Mouse (Mus musculus) MEL (cell line): ENCODE measurements around the gene Nup160. TPM values are rescaled to one million over a fixed set of nuclear protein-coding genes. Genes with fewer than 3 reads are reported as not detected.

Experiments used
- DNase-seq: peaks from one replicate; pipeline ENCODE4 v3.0.0; 2011; ENCODE audit warnings: low read depth, low spot score
- H3K27ac ChIP-seq: 2 replicates; pipeline ENCODE4 v1.5.1; 2012; ENCODE audit warnings: low read depth, mild to moderate bottlenecking, control low read depth, low read length, moderate library complexity; ENCODE audit not compliant: control insufficient read depth
- H3K27me3 ChIP-seq, 2 experiments: fragments of 150-350 bp in 1 of 2; sonication (generic) in 1 of 2; 2 replicates each; pipeline ENCODE4 v1.6.1; 2012; ENCODE audit warnings: low read length in 2 of 2, mild to moderate bottlenecking in 2 of 2, improper control_type of control experiment in 1 of 2, moderate library complexity in 1 of 2; ENCODE audit not compliant: insufficient read depth in 2 of 2, control insufficient read depth in 1 of 2
- H3K36me3 ChIP-seq, 2 experiments: 2 replicates each; pipeline ENCODE4 v1.6.1; 2012 to 2014; ENCODE audit warnings: low read length in 2 of 2, improper control_type of control experiment in 1 of 2, inconsistent platforms in 1 of 2, mild to moderate bottlenecking in 1 of 2; ENCODE audit not compliant: insufficient read depth in 2 of 2, control insufficient read depth in 1 of 2
- H3K4me1 ChIP-seq, 2 experiments: fragments of 150-350 bp in 1 of 2; sonication (generic) in 1 of 2; 2 replicates each; pipeline ENCODE4 v1.6.1; 2012; ENCODE audit warnings: low read length in 2 of 2, improper control_type of control experiment in 1 of 2, mild to moderate bottlenecking in 1 of 2; ENCODE audit not compliant: insufficient read depth in 2 of 2, control insufficient read depth in 1 of 2
- H3K4me3 ChIP-seq, 2 experiments: fragments of 150-350 bp in 1 of 2; sonication (generic) in 1 of 2; 2 replicates each; pipeline ENCODE4 v1.5.1; 2012; ENCODE audit warnings: low read depth in 2 of 2, low read length in 2 of 2, mild to moderate bottlenecking in 2 of 2, moderate library complexity in 2 of 2, control low read depth in 1 of 2, improper control_type of control experiment in 1 of 2; ENCODE audit not compliant: control insufficient read depth in 1 of 2, insufficient read depth in 1 of 2
- H3K79me2 ChIP-seq: 2 replicates; pipeline ENCODE4 v1.6.1; 2012; ENCODE audit warnings: mild to moderate bottlenecking, low read length, moderate library complexity; ENCODE audit not compliant: control insufficient read depth, poor library complexity, insufficient read depth
- H3K9ac ChIP-seq: 2 replicates; pipeline ENCODE4 v1.6.1; 2012; ENCODE audit warnings: low read depth, mild to moderate bottlenecking, control low read depth, low read length, moderate library complexity; ENCODE audit not compliant: control insufficient read depth, poor library complexity, severe bottlenecking
- H3K9me3 ChIP-seq: fragments of 150-350 bp; sonication (generic); replicated peaks from 2 replicates; pipeline ENCODE4 v1.6.1; 2012; ENCODE audit warnings: mild to moderate bottlenecking, low read length, improper control_type of control experiment, moderate library complexity; ENCODE audit not compliant: insufficient read depth
- BHLHE40 ChIP-seq: IDR thresholded peaks from 2 replicates; pipeline ENCODE4 v1.6.1; 2012; ENCODE audit warnings: low read depth, mild to moderate bottlenecking, inconsistent platforms, low read length, improper control_type of control experiment, borderline replicate concordance
- CHD1 ChIP-seq: IDR thresholded peaks from 2 replicates; pipeline ENCODE4 v1.6.1; 2012; ENCODE audit warnings: low read depth, mild to moderate bottlenecking, inconsistent platforms, low read length, improper control_type of control experiment
- CHD2 ChIP-seq: IDR thresholded peaks from 2 replicates; pipeline ENCODE4 v1.6.1; 2011; ENCODE audit warnings: low read length, improper control_type of control experiment
- E2F4 ChIP-seq: IDR thresholded peaks from 2 replicates; pipeline ENCODE4 v1.6.1; 2011; ENCODE audit warnings: low read depth, low read length, improper control_type of control experiment, borderline replicate concordance
- ELF1 ChIP-seq: IDR thresholded peaks from 2 replicates; pipeline ENCODE4 v1.6.1; 2014; ENCODE audit warnings: low read depth, mild to moderate bottlenecking, inconsistent platforms, low read length, improper control_type of control experiment, moderate library complexity
- EP300 ChIP-seq, 2 experiments: IDR thresholded peaks; 2 replicates each; pipeline ENCODE4 v1.6.1; 2011; ENCODE audit warnings: improper control_type of control experiment in 2 of 2, low read length in 2 of 2, low read depth in 1 of 2, mild to moderate bottlenecking in 1 of 2
- ETS1 ChIP-seq: IDR thresholded peaks from 2 replicates; pipeline ENCODE4 v1.6.1; 2012; ENCODE audit warnings: low read depth, mild to moderate bottlenecking, inconsistent platforms, low read length, improper control_type of control experiment, moderate library complexity
- GATA1 ChIP-seq: IDR thresholded peaks from 2 replicates; pipeline ENCODE4 v1.6.1; 2011; ENCODE audit warnings: low read depth, low read length, improper control_type of control experiment
- HCFC1 ChIP-seq: IDR thresholded peaks from 2 replicates; pipeline ENCODE4 v1.6.1; 2012; ENCODE audit warnings: low read depth, mild to moderate bottlenecking, inconsistent platforms, low read length, improper control_type of control experiment, moderate library complexity
- JUND ChIP-seq: IDR thresholded peaks from 2 replicates; pipeline ENCODE4 v1.6.1; 2011; ENCODE audit warnings: low read depth, mild to moderate bottlenecking, improper control_type of control experiment, low read length
- KAT2A ChIP-seq: conservative IDR thresholded peaks from 2 replicates; pipeline ENCODE4 v1.6.1; 2012; ENCODE audit warnings: low read depth, low read length, improper control_type of control experiment, inconsistent platforms
- MAX ChIP-seq: IDR thresholded peaks from 2 replicates; pipeline ENCODE4 v1.6.1; 2011; ENCODE audit warnings: low read length, improper control_type of control experiment
- MAZ ChIP-seq: IDR thresholded peaks from 2 replicates; pipeline ENCODE4 v1.6.1; 2012; ENCODE audit warnings: low read depth, mild to moderate bottlenecking, inconsistent platforms, low read length, improper control_type of control experiment
- MEF2A ChIP-seq: IDR thresholded peaks from 2 replicates; pipeline ENCODE4 v1.6.1; 2014; ENCODE audit warnings: low read depth, mild to moderate bottlenecking, inconsistent platforms, low read length, improper control_type of control experiment; ENCODE audit not compliant: poor library complexity, insufficient replicate concordance, severe bottlenecking; ENCODE audit errors: extremely low read depth
- MXI1 ChIP-seq: IDR thresholded peaks from 2 replicates; pipeline ENCODE4 v1.6.1; 2011; ENCODE audit warnings: mild to moderate bottlenecking, low read depth, low read length, improper control_type of control experiment
- MYB ChIP-seq: IDR thresholded peaks from 2 replicates; pipeline ENCODE4 v1.6.1; 2011; ENCODE audit warnings: mild to moderate bottlenecking, low read depth, low read length, improper control_type of control experiment
- MYC ChIP-seq: IDR thresholded peaks from 2 replicates; pipeline ENCODE4 v1.6.1; 2011; ENCODE audit warnings: low read depth, mild to moderate bottlenecking, low read length, improper control_type of control experiment, moderate library complexity
- NELFE ChIP-seq: IDR thresholded peaks from 2 replicates; pipeline ENCODE4 v1.6.1; 2011; ENCODE audit warnings: low read depth, low read length, improper control_type of control experiment
- NRF1 ChIP-seq: IDR thresholded peaks from 2 replicates; pipeline ENCODE4 v1.6.1; 2014; ENCODE audit warnings: low read depth, mild to moderate bottlenecking, inconsistent platforms, low read length, improper control_type of control experiment, moderate library complexity; ENCODE audit not compliant: poor library complexity, insufficient read depth, severe bottlenecking
- POLR2A ChIP-seq, 2 experiments: IDR thresholded peaks; 2 replicates each; pipeline ENCODE4 v1.6.1; 2011 to 2012; ENCODE audit warnings: low read length in 2 of 2, mild to moderate bottlenecking in 2 of 2, control low read depth in 1 of 2, improper control_type of control experiment in 1 of 2, low read depth in 1 of 2, moderate library complexity in 1 of 2; ENCODE audit not compliant: control insufficient read depth in 1 of 2, insufficient read depth in 1 of 2, poor library complexity in 1 of 2
- POLR2AphosphoS2 ChIP-seq: IDR thresholded peaks from 2 replicates; pipeline ENCODE4 v1.6.1; 2011; ENCODE audit warnings: low read length, improper control_type of control experiment
- POLR2AphosphoS5 ChIP-seq: IDR thresholded peaks from 2 replicates; pipeline ENCODE4 v1.6.1; 2012; ENCODE audit warnings: low read depth, borderline replicate concordance, mild to moderate bottlenecking, inconsistent platforms, low read length, moderate library complexity, mixed read lengths
- RAD21 ChIP-seq: IDR thresholded peaks from 2 replicates; pipeline ENCODE4 v1.6.1; 2011; ENCODE audit warnings: mild to moderate bottlenecking, low read depth, low read length, improper control_type of control experiment
- RCOR1 ChIP-seq: IDR thresholded peaks from 2 replicates; pipeline ENCODE4 v1.6.1; 2012; ENCODE audit warnings: low read depth, mild to moderate bottlenecking, inconsistent platforms, low read length, improper control_type of control experiment
- SIN3A ChIP-seq: IDR thresholded peaks from 2 replicates; pipeline ENCODE4 v1.6.1; 2012; ENCODE audit warnings: low read length, improper control_type of control experiment, inconsistent platforms
- TAL1 ChIP-seq: IDR thresholded peaks from 2 replicates; pipeline ENCODE4 v1.6.1; 2012; ENCODE audit warnings: mild to moderate bottlenecking, inconsistent platforms, low read length, moderate library complexity, mixed read lengths
- TCF12 ChIP-seq: IDR thresholded peaks from 2 replicates; pipeline ENCODE4 v1.6.1; 2014; ENCODE audit warnings: low read depth, mild to moderate bottlenecking, inconsistent platforms, low read length, improper control_type of control experiment, moderate library complexity
- UBTF ChIP-seq: IDR thresholded peaks from 2 replicates; pipeline ENCODE4 v1.6.1; 2012; ENCODE audit warnings: low read depth, mild to moderate bottlenecking, inconsistent platforms, low read length, improper control_type of control experiment, moderate library complexity, borderline replicate concordance; ENCODE audit not compliant: insufficient read depth
- USF1 ChIP-seq: IDR thresholded peaks from 2 replicates; pipeline ENCODE4 v1.6.1; 2014; ENCODE audit warnings: low read depth, mild to moderate bottlenecking, inconsistent platforms, low read length, improper control_type of control experiment, moderate library complexity
- USF2 ChIP-seq, 2 experiments: IDR thresholded peaks; 2 replicates each; pipeline ENCODE4 v1.6.1; 2011 to 2012; ENCODE audit warnings: improper control_type of control experiment in 2 of 2, low read length in 2 of 2, borderline replicate concordance in 1 of 2, inconsistent platforms in 1 of 2, low read depth in 1 of 2, mild to moderate bottlenecking in 1 of 2; ENCODE audit not compliant: insufficient read depth in 1 of 2
- ZC3H11A ChIP-seq: IDR thresholded peaks from 2 replicates; pipeline ENCODE4 v1.6.1; 2012; ENCODE audit warnings: low read depth, mild to moderate bottlenecking, inconsistent platforms, low read length, improper control_type of control experiment
- ZKSCAN1 ChIP-seq: IDR thresholded peaks from 2 replicates; pipeline ENCODE4 v1.6.1; 2012; ENCODE audit warnings: low read depth, mild to moderate bottlenecking, inconsistent platforms, low read length, improper control_type of control experiment, moderate library complexity
- ZMIZ1 ChIP-seq: IDR thresholded peaks from 2 replicates; pipeline ENCODE4 v1.6.1; 2012; ENCODE audit warnings: low read depth, mild to moderate bottlenecking, inconsistent platforms, low read length, improper control_type of control experiment, moderate library complexity
- ZNF384 ChIP-seq: IDR thresholded peaks from 2 replicates; pipeline ENCODE4 v1.6.1; 2012; ENCODE audit warnings: low read depth, mild to moderate bottlenecking, inconsistent platforms, low read length, improper control_type of control experiment
- polyA plus RNA-seq, 2 experiments: library from polyadenylated mRNA; stranded (reverse) in 1 of 2; unstranded in 1 of 2; fragments of >175 nt in 1 of 2; fragments of >200 nt in 1 of 2; gene quantifications; 2 replicates each; pipeline versions ENCODE4 v1.2.1 to v1.2.4; 2012; ENCODE audit warnings: low replicate concordance in 2 of 2, low read depth in 1 of 2; ENCODE audit not compliant: insufficient read length in 2 of 2, insufficient read depth in 1 of 2, missing spikeins in 1 of 2
- total RNA-seq: library from RNA; depleted of rRNA; stranded (reverse); fragments of 300-350 nt; gene quantifications from 2 replicates; pipeline ENCODE4 v1.2.3, GENCODE M21; 2012

The Nup160 gene
- total and polyA plus RNA-seq, 3 experiments = 43.8 to 91.4 (median 63.8) TPM

- no peak for TF ChIP-seq MAX
Measured at GRCm38 (mm10) chr2:90660947-90661346, 16.1 kb upstream of the Nup160 start (continued).

- H3K36me3 ChIP-seq = peaks cover 0 to 33% of the 10 kb centered on the region in 2 experiments; a peak in 2 of 4 replicates
- H3K4me3 ChIP-seq = peak overlapping the region in 1 of 2 experiments; percentile 10; a peak in 1 of 4 replicates
- peak overlapping the region; percentile 95 for H3K27ac ChIP-seq
- H3K79me2 ChIP-seq = no peaks in the 10 kb centered on the region; the same call in 1 of the 2 replicates
- peak; percentile 97 for DNase-seq
- peak overlapping the region; percentile 68 for H3K9ac ChIP-seq
- peaks cover 19 to 35% of the 10 kb centered on the region in 2 experiments for H3K4me1 ChIP-seq
- no peaks in the 10 kb centered on the region for H3K9me3 ChIP-seq
- no peaks in the 10 kb centered on the region for H3K27me3 ChIP-seq
- TF ChIP-seq TCF12 (peak; percentile 78), EP300 (IDR thresholded peaks at IDR 0.05; ENCODE audit: low read depth in 1 of 2, low read length in 2 of 2) (peak; percentile 43 to 85; a peak in 3 of 4 replicates), SIN3A (peak; percentile 83), ETS1 (peak; percentile 56), USF1 (peak; percentile 17; the same call in 1 of the 2 replicates), MYB (peak; percentile 67), TAL1 (peak; percentile 55), MEF2A (0 out of 2 replicates have a peak, but pooled peaks have one; percentile 28), RCOR1 (peak; percentile 77), NRF1 (no peak), ZMIZ1 (peak; percentile 75), HCFC1 (peak; percentile 53; the same call in 1 of the 2 replicates), NELFE (peak; percentile 69), RAD21 (no peak), POLR2AphosphoS5 (peak; percentile 49; the same call in 1 of the 2 replicates), MXI1 (peak; percentile 91), ELF1 (peak; percentile 61), JUND (no peak), E2F4 (0 out of 2 replicates have a peak, but pooled peaks have one; percentile 54), POLR2AphosphoS2 (no peak; the same call in 1 of the 2 replicates), KAT2A (peak; percentile 47; the same call in 1 of the 2 replicates), ZC3H11A (peak; percentile 22; the same call in 1 of the 2 replicates), UBTF (no peak), CHD1 (no peak), MAX (peak; percentile 87), MYC (peak; percentile 89), MAZ (peak; percentile 74; the same call in 1 of the 2 replicates), ZKSCAN1 (no peak), USF2 (IDR thresholded peaks at IDR 0.05; ENCODE audit: borderline replicate concordance in 1 of 2, insufficient read depth in 1 of 2, low read depth in 1 of 2, low read length in 2 of 2) (no peak), CHD2 (no peak), POLR2A (IDR thresholded peaks at IDR 0.05; ENCODE audit: control insufficient read depth in 1 of 2, insufficient read depth in 1 of 2, low read depth in 1 of 2, low read length in 2 of 2, poor library complexity in 1 of 2) (peak; percentile 47 to 78; a peak in 2 of 4 replicates), GATA1 (peak; percentile 66), BHLHE40 (peak; percentile 68; the same call in 1 of the 2 replicates), ZNF384 (peak; percentile 38; the same call in 1 of the 2 replicates)
Measured at GRCm38 (mm10) chr2:90661426-90661825, 15.6 kb upstream of the Nup160 start.
